Mouse (Mus musculus) C2C12 (cell line): ENCODE measurements around the gene Fbxo28. TPM values are rescaled to one million over a fixed set of nuclear protein-coding genes. Genes with fewer than 3 reads are reported as not detected.

Experiments
- H3K27me3 ChIP-seq: one replicate; pipeline ENCODE4 v1.6.1; 2011; ENCODE audit not compliant: control insufficient read depth, insufficient read depth, insufficient read length
- H3K36me3 ChIP-seq: one replicate; pipeline ENCODE4 v1.6.1; 2011; ENCODE audit not compliant: control insufficient read depth, insufficient read depth
- H3K4me3 ChIP-seq: one replicate; pipeline ENCODE4 v1.5.1; 2011; ENCODE audit warnings: mild to moderate bottlenecking, control low read depth; ENCODE audit not compliant: poor library complexity, insufficient read depth, severe bottlenecking
- H3K79me2 ChIP-seq: one replicate; pipeline ENCODE4 v1.6.1; 2011; ENCODE audit not compliant: control insufficient read depth, insufficient read depth
- H3K79me3 ChIP-seq: one replicate; pipeline ENCODE4 v1.6.1; 2011; ENCODE audit warnings: low read depth, control low read depth
- H3ac ChIP-seq: one replicate; pipeline ENCODE3; 2011; ENCODE audit warnings: low read depth; ENCODE audit not compliant: control insufficient read depth, insufficient read length
- CEBPB ChIP-seq: IDR thresholded peaks from one replicate; pipeline ENCODE4 v1.6.1; 2011; ENCODE audit warnings: low read depth, mild to moderate bottlenecking, control low read depth, moderate library complexity
- CTCF ChIP-seq: IDR thresholded peaks from one replicate; pipeline ENCODE4 v1.5.1; 2011; ENCODE audit not compliant: control insufficient read depth, insufficient read depth, insufficient read length
- FOSL1 ChIP-seq: IDR thresholded peaks from one replicate; pipeline ENCODE4 v1.8.0; 2011; ENCODE audit warnings: mild to moderate bottlenecking, low read length; ENCODE audit not compliant: poor library complexity, insufficient read depth, severe bottlenecking
- MAX ChIP-seq: IDR thresholded peaks from one replicate; pipeline ENCODE4 v1.6.1; 2011; ENCODE audit warnings: mild to moderate bottlenecking, control low read depth
- MYOD1 ChIP-seq: IDR thresholded peaks from one replicate; pipeline ENCODE4 v1.6.1; 2011; ENCODE audit warnings: low read depth; ENCODE audit not compliant: control insufficient read depth, insufficient read length
- MYOG ChIP-seq: IDR thresholded peaks from one replicate; pipeline ENCODE4 v1.6.1; 2011; ENCODE audit not compliant: control insufficient read depth, insufficient read length; ENCODE audit errors: extremely low read depth
- USF1 ChIP-seq: IDR thresholded peaks from one replicate; pipeline ENCODE4 v1.6.1; 2011; ENCODE audit warnings: low read depth, mild to moderate bottlenecking, control low read depth, moderate library complexity
- polyA plus RNA-seq: library from polyadenylated mRNA; unstranded; fragments of >200 nt; fragmentation: generic; extraction: Trizol; gene quantifications from one replicate; pipeline ENCODE4 v1.2.1, GENCODE M21; 2012; ENCODE audit warnings: missing spikeins

Fbxo28 gene
- polyA plus RNA-seq, 1 experiment = 16.9 TPM

DNA sequence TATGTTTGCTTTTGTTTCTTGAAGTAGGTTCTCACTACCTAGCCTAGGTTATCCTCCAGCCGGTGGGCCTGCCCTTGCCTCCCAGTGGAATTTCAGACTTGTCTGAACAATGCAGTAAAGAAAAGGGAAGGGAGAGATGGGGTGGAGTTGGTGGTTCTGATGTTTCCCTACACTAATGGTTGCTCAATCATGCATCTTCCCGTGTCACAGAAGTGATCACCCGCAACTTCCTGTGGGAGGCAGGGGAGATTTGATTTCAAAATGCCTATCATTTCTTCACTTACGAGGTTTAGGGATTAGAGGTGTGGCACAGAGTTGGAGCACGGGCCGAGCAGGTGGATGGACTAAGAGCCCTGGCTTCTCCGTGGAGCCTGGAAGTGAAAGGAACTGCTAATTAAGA lies 58.2 kb downstream of the Fbxo28 start:
- peak; percentile 68 for TF ChIP-seq CEBPB
- no peak for TF ChIP-seq MYOD1
- peaks cover 34% of the 10 kb centered on the region for H3K79me3 ChIP-seq

GRCm38 (mm10) chr1:182282091-182283075 lies 59.0 kb downstream of the Fbxo28 start, which contains the start of gene Degs1:
Gene Degs1 (minus strand): TSS chr1:182282804.
- Histone ChIP-seq H3K79me2 (peaks cover 51% of the 10 kb centered on the region), H3K4me3 (peak within 1 kb of the TSS; percentile 66), H3K36me3 (peaks cover 32% of the 10 kb centered on the region), H3ac (peak within 1 kb of the TSS; percentile 97), H3K27me3 (no peaks in the 10 kb centered on the region), H3K79me3 (peaks cover 37% of the 10 kb centered on the region)
- TF ChIP-seq MYOD1 = no peak
- TF ChIP-seq MAX = peak; percentile 76
- peak; percentile 85 for TF ChIP-seq USF1

More for the DNA sequence above, 58.2 kb downstream of the Fbxo28 start:
- peaks cover 24% of the 10 kb centered on the region for H3K36me3 ChIP-seq
- H3ac ChIP-seq = no peak overlapping the region
- no peaks in the 10 kb centered on the region for H3K27me3 ChIP-seq
- H3K4me3 ChIP-seq = no peak overlapping the region
- H3K79me2 ChIP-seq = peaks cover 43% of the 10 kb centered on the region

- peak overlapping the region; percentile 66 for H3K4me3 ChIP-seq
- peaks cover 37% of the 10 kb centered on the region for H3K79me3 ChIP-seq
Measured at GRCm38 (mm10) chr1:182281251-182281711, 60.1 kb downstream of the Fbxo28 start.

GRCm38 (mm10) chr1:182280577-182280976 lies 60.9 kb downstream of the Fbxo28 start:
- H3K4me3 ChIP-seq = no peak overlapping the region
- no peak for TF ChIP-seq USF1
- TF ChIP-seq CEBPB = no peak
- TF ChIP-seq FOSL1 = no peak
- TF ChIP-seq MYOG = no peak
- peaks cover 50% of the 10 kb centered on the region for H3K36me3 ChIP-seq
- H3K27me3 ChIP-seq = no peaks in the 10 kb centered on the region
- no peak overlapping the region for H3ac ChIP-seq
- H3K79me2 ChIP-seq = peaks cover 61% of the 10 kb centered on the region
- peaks cover 37% of the 10 kb centered on the region for H3K79me3 ChIP-seq

More at GRCm38 (mm10) chr1:182281251-182281711, 60.1 kb downstream of the Fbxo28 start:
- peak overlapping the region; percentile 35 for H3ac ChIP-seq
- H3K79me2 ChIP-seq = peaks cover 61% of the 10 kb centered on the region
- TF ChIP-seq MAX (no peak), USF1 (no peak)
- H3K27me3 ChIP-seq = no peaks in the 10 kb centered on the region
- peaks cover 43% of the 10 kb centered on the region for H3K36me3 ChIP-seq

DNA sequence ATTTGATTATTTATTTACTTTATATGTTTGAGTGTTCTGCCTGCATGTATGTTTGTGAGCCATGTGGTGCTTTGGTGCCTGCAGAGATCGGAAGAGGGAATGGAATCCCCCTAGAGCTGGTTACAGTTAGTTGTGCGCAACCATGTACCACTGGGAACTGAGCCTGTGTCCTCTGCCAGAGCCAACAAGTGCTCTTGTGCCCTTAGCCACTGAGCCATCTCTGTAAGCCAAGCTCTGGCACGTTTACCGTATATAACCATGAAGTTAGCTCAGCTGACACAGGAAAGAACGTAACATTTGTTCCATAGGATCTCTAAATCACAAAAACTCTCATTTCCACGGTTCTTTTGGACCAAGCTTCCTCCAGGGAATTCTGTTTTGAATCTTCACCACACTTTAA lies 61.4 kb downstream of the Fbxo28 start:
- no peak overlapping the region for H3ac ChIP-seq
- H3K27me3 ChIP-seq = no peaks in the 10 kb centered on the region
- no peak overlapping the region for H3K4me3 ChIP-seq

DNA sequence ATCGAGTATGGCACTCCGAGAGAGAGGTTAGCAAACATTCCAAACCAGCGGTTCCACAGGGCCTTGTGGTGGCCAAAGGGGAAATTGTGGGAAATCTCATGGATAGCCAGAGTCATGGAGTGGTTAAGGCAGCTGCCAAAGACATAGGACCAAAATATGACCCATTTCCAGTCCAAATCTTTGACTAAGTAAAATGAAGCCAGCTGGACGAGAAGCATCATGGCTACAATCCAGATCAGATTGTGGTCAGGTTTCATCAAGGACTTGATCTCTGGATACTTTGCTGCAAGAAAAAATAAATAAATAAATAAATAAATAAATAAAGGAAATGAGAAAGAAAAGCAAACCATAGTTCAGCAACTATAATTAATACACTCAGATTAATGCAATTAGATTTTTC lies 62.0 kb downstream of the Fbxo28 start:
- TF ChIP-seq MYOG = no peak
- no peak for TF ChIP-seq CEBPB
- no peak for TF ChIP-seq CTCF
- no peak for TF ChIP-seq USF1
- TF ChIP-seq FOSL1 = no peak
- TF ChIP-seq MYOD1 = no peak
- no peak for TF ChIP-seq MAX
- Histone ChIP-seq H3K27me3 (no peaks in the 10 kb centered on the region), H3K4me3 (no peak overlapping the region), H3K79me2 (peaks cover 61% of the 10 kb centered on the region), H3ac (no peak overlapping the region), H3K79me3 (peaks cover 37% of the 10 kb centered on the region), H3K36me3 (peaks cover 54% of the 10 kb centered on the region)

More for the DNA sequence above, 61.4 kb downstream of the Fbxo28 start:
- Histone ChIP-seq H3K79me3 (peaks cover 37% of the 10 kb centered on the region), H3K36me3 (peaks cover 52% of the 10 kb centered on the region), H3K79me2 (peaks cover 61% of the 10 kb centered on the region)
- TF ChIP-seq CEBPB (no peak), CTCF (no peak), USF1 (no peak), MYOD1 (no peak), MYOG (no peak), FOSL1 (no peak), MAX (no peak)
